Mouse (Mus musculus) T-helper 1 cell (primary cell): Measurements from ENCODE around the gene Faap100.

Experiments
- in situ Hi-C: fragments of 300-600 bp; cut with MboI, MseI; formaldehyde crosslinking; loops from one replicate; pipeline ENCODE4 v1.15.1; 2025; ENCODE audit warnings: high pct_unique_total_duplicates

Faap100 gene

GRCm38 (mm10) chr11:120376302-120377160 is 2.0 kb downstream of the Faap100 start:
- in situ Hi-C loops = no loop called here

GRCm38 (mm10) chr11:120375324-120375723 is 3.2 kb downstream of the Faap100 start:
- in situ Hi-C loops = no loop called here

GRCm38 (mm10) chr11:120373820-120374586 is 4.6 kb downstream of the Faap100 start:
- in situ Hi-C loops = no loop called here

GRCm38 (mm10) chr11:120373025-120373424 is 5.5 kb downstream of the Faap100 start:
- in situ Hi-C loops = no loop called here

- in situ Hi-C loops = no loop called here
Measured at GRCm38 (mm10) chr11:120369656-120370055, 8.9 kb downstream of the Faap100 start.

- in situ Hi-C loops = no loop called here
Measured at GRCm38 (mm10) chr11:120366443-120367027, 12.0 kb downstream of the Faap100 start.

- in situ Hi-C loops = no loop called here
Measured at GRCm38 (mm10) chr11:120362891-120363290, 15.7 kb downstream of the Faap100 start.

- in situ Hi-C loops = no loop called here
Measured at GRCm38 (mm10) chr11:120361295-120361694, 17.3 kb downstream of the Faap100 start, which contains the start of gene Fscn2. Fscn2 (plus strand) TSS chr11:120361534.

GRCm38 (mm10) chr11:120360755-120361154 is 17.8 kb downstream of the Faap100 start:
- in situ Hi-C loops = no loop called here

GRCm38 (mm10) chr11:120360062-120360461 is 18.5 kb downstream of the Faap100 start:
- in situ Hi-C loops = no loop called here

- in situ Hi-C loops = no loop called here
Measured at GRCm38 (mm10) chr11:120359391-120359790, 19.2 kb downstream of the Faap100 start.

GRCm38 (mm10) chr11:120357791-120358401 is 20.7 kb downstream of the Faap100 start:
- in situ Hi-C loops = no loop called here

- in situ Hi-C loops = no loop called here
Measured at GRCm38 (mm10) chr11:120356900-120357299, 21.7 kb downstream of the Faap100 start.

GRCm38 (mm10) chr11:120356319-120356840 is 22.2 kb downstream of the Faap100 start:
- in situ Hi-C loops = no loop called here

- in situ Hi-C loops = no loop called here
Measured at GRCm38 (mm10) chr11:120355277-120356039, 23.1 kb downstream of the Faap100 start.

GRCm38 (mm10) chr11:120354304-120355276 is 24.0 kb downstream of the Faap100 start:
- in situ Hi-C loops = loop anchor here (5.0 kb wide), 1 partner anchor 42 kb away; no protein-coding TSS in a partner anchor

- in situ Hi-C loops = loop anchor here (5.0 kb wide), 1 partner anchor 41 kb away; no protein-coding TSS in a partner anchor
Measured at GRCm38 (mm10) chr11:120353500-120354303, 24.9 kb downstream of the Faap100 start.

- in situ Hi-C loops = loop anchor here (5.0 kb wide), 1 partner anchor 40 kb away; no protein-coding TSS in a partner anchor
Measured at GRCm38 (mm10) chr11:120352571-120353290, 25.8 kb downstream of the Faap100 start.
